Mouse (Mus musculus): ENCODE data around the gene Arhgap17. TPM values are rescaled to one million over a fixed set of nuclear protein-coding genes. Genes with fewer than 3 reads are reported as not detected.

Arhgap17 gene
- polyA plus RNA-seq, 1 experiment from 2014 or later, result 16.2 TPM

- Histone ChIP-seq H3K36me3 (no peaks in the 10 kb centered on the region), H3K4me2 (no peak overlapping the region), H3K9me3 (no peaks in the 10 kb centered on the region), H3K27ac (no peak overlapping the region), H3K9ac (no peak overlapping the region), H3K27me3 (replicated peaks) (no peaks in the 10 kb centered on the region), H3K4me3 (replicated peaks) (no peak overlapping the region), H3K4me1 (no peaks in the 10 kb centered on the region)
- peak; percentile 85; the same call in 1 of the 2 replicates for ATAC-seq (ENCODE audit: insufficient read depth, low FRiP score, low read depth)
- WGBS, result 68% methylated on average over 5 of the region's 5 CpGs
Measured at GRCm38 (mm10) chr7:123353879-123354278, 15.8 kb downstream of the Arhgap17 start.

GRCm38 (mm10) chr7:123353081-123353480 lies 16.6 kb downstream of the Arhgap17 start:
- no peak overlapping the region for H3K9ac ChIP-seq
- no peaks in the 10 kb centered on the region for H3K4me1 ChIP-seq
- no peak for ATAC-seq (ENCODE audit: insufficient read depth, low FRiP score, low read depth)
- 93% methylated on average over 4 of the region's 4 CpGs for WGBS
- H3K4me2 ChIP-seq, result no peak overlapping the region
- H3K4me3 ChIP-seq (replicated peaks), result no peak overlapping the region
- no peaks in the 10 kb centered on the region for H3K36me3 ChIP-seq
- H3K27ac ChIP-seq, result no peak overlapping the region
- H3K27me3 ChIP-seq (replicated peaks), result no peaks in the 10 kb centered on the region
- H3K9me3 ChIP-seq, result no peaks in the 10 kb centered on the region

GRCm38 (mm10) chr7:123350243-123350642 lies 19.5 kb downstream of the Arhgap17 start:
- Histone ChIP-seq H3K36me3 (no peaks in the 10 kb centered on the region), H3K4me3 (replicated peaks) (no peak overlapping the region), H3K27me3 (replicated peaks) (no peaks in the 10 kb centered on the region), H3K4me1 (no peaks in the 10 kb centered on the region), H3K9ac (no peak overlapping the region), H3K9me3 (no peaks in the 10 kb centered on the region), H3K4me2 (no peak overlapping the region), H3K27ac (no peak overlapping the region)
- WGBS, result 57% methylated on average over 2 of the region's 2 CpGs
- no peak for ATAC-seq (ENCODE audit: insufficient read depth, low FRiP score, low read depth)

GRCm38 (mm10) chr7:123349813-123350212 lies 19.9 kb downstream of the Arhgap17 start:
- no peak overlapping the region for H3K4me2 ChIP-seq
- no peak overlapping the region for H3K27ac ChIP-seq
- no peak overlapping the region for H3K4me3 ChIP-seq (replicated peaks)
- H3K4me1 ChIP-seq, result no peaks in the 10 kb centered on the region
- WGBS, result 72% methylated on average over 11 of the region's 11 CpGs
- H3K9me3 ChIP-seq, result no peaks in the 10 kb centered on the region
- no peaks in the 10 kb centered on the region for H3K27me3 ChIP-seq (replicated peaks)
- ATAC-seq (ENCODE audit: insufficient read depth, low FRiP score, low read depth), result no peak
- no peaks in the 10 kb centered on the region for H3K36me3 ChIP-seq
- H3K9ac ChIP-seq, result no peak overlapping the region

GRCm38 (mm10) chr7:123346631-123347290 lies 23.0 kb downstream of the Arhgap17 start:
- ATAC-seq (ENCODE audit: insufficient read depth, low FRiP score, low read depth), result peak; percentile 16; the same call in 1 of the 2 replicates
- H3K27me3 ChIP-seq (replicated peaks), result no peaks in the 10 kb centered on the region
- H3K36me3 ChIP-seq, result no peaks in the 10 kb centered on the region
- no peak overlapping the region for H3K4me3 ChIP-seq (replicated peaks)
- no peaks in the 10 kb centered on the region for H3K4me1 ChIP-seq
- no peak overlapping the region for H3K4me2 ChIP-seq
- 0 out of 2 replicates have a peak overlapping the region, but pooled peaks have one; percentile 4 for H3K27ac ChIP-seq
- H3K9me3 ChIP-seq, result no peaks in the 10 kb centered on the region
- H3K9ac ChIP-seq, result no peak overlapping the region
- 60% methylated on average over 7 of the region's 7 CpGs for WGBS

GRCm38 (mm10) chr7:123345041-123345544 lies 24.6 kb downstream of the Arhgap17 start:
- peaks cover 4% of the 10 kb centered on the region; the same call in 1 of the 2 replicates for H3K4me1 ChIP-seq
- H3K4me2 ChIP-seq, result no peak overlapping the region
- no peaks in the 10 kb centered on the region for H3K27me3 ChIP-seq (replicated peaks)
- whole genome bisulfite sequencing, result 73% methylated on average over 3 of the region's 3 CpGs
- no peaks in the 10 kb centered on the region for H3K36me3 ChIP-seq
- no peak overlapping the region for H3K27ac ChIP-seq
- H3K4me3 ChIP-seq (replicated peaks), result no peak overlapping the region
- no peaks in the 10 kb centered on the region for H3K9me3 ChIP-seq
- no peak for ATAC-seq (ENCODE audit: insufficient read depth, low FRiP score, low read depth)
- H3K9ac ChIP-seq, result no peak overlapping the region

- ATAC-seq (ENCODE audit: insufficient read depth, low FRiP score, low read depth), result no peak
- Histone ChIP-seq H3K9me3 (no peaks in the 10 kb centered on the region), H3K27ac (no peak overlapping the region), H3K4me2 (no peak overlapping the region), H3K4me1 (peaks cover 4% of the 10 kb centered on the region; the same call in 1 of the 2 replicates), H3K36me3 (no peaks in the 10 kb centered on the region), H3K4me3 (replicated peaks) (no peak overlapping the region), H3K27me3 (replicated peaks) (no peaks in the 10 kb centered on the region), H3K9ac (no peak overlapping the region)
- 86% methylated on average over 5 of the region's 5 CpGs for WGBS
Measured at GRCm38 (mm10) chr7:123344079-123344780, 25.5 kb downstream of the Arhgap17 start.

- Histone ChIP-seq H3K9ac (no peak overlapping the region), H3K27me3 (replicated peaks) (no peaks in the 10 kb centered on the region), H3K4me1 (peaks cover 4% of the 10 kb centered on the region; the same call in 1 of the 2 replicates), H3K27ac (no peak overlapping the region), H3K4me3 (replicated peaks) (no peak overlapping the region), H3K36me3 (no peaks in the 10 kb centered on the region), H3K4me2 (no peak overlapping the region), H3K9me3 (no peaks in the 10 kb centered on the region)
- ATAC-seq (ENCODE audit: insufficient read depth, low FRiP score, low read depth), result no peak
- 51% methylated on average over 5 of the region's 5 CpGs for WGBS
Measured at GRCm38 (mm10) chr7:123341896-123342295, 27.8 kb downstream of the Arhgap17 start.

GRCm38 (mm10) chr7:123338351-123338750 lies 31.4 kb downstream of the Arhgap17 start:
- WGBS, result 60% methylated on average over 8 of the region's 8 CpGs
- Histone ChIP-seq H3K36me3 (no peaks in the 10 kb centered on the region), H3K27me3 (replicated peaks) (no peaks in the 10 kb centered on the region), H3K9me3 (no peaks in the 10 kb centered on the region), H3K4me2 (no peak overlapping the region), H3K27ac (no peak overlapping the region), H3K9ac (no peak overlapping the region), H3K4me3 (replicated peaks) (no peak overlapping the region), H3K4me1 (peaks cover 4% of the 10 kb centered on the region; the same call in 1 of the 2 replicates)
- no peak for ATAC-seq (ENCODE audit: insufficient read depth, low FRiP score, low read depth)

GRCm38 (mm10) chr7:123336322-123336721 lies 33.4 kb downstream of the Arhgap17 start:
- Histone ChIP-seq H3K9me3 (no peaks in the 10 kb centered on the region), H3K4me3 (replicated peaks) (no peak overlapping the region), H3K4me2 (no peak overlapping the region), H3K36me3 (no peaks in the 10 kb centered on the region), H3K9ac (no peak overlapping the region), H3K27me3 (replicated peaks) (no peaks in the 10 kb centered on the region), H3K4me1 (peaks cover 4% of the 10 kb centered on the region; the same call in 1 of the 2 replicates), H3K27ac (peak overlapping the region; percentile 59)
- no peak for ATAC-seq (ENCODE audit: insufficient read depth, low FRiP score, low read depth)
- 77% methylated on average over 1 of the region's 1 CpGs for WGBS

- H3K27me3 ChIP-seq (replicated peaks), result no peaks in the 10 kb centered on the region
- H3K9ac ChIP-seq, result no peak overlapping the region
- 85% methylated on average over 9 of the region's 9 CpGs for WGBS
- H3K4me3 ChIP-seq (replicated peaks), result no peak overlapping the region
- no peaks in the 10 kb centered on the region for H3K9me3 ChIP-seq
- no peak for ATAC-seq (ENCODE audit: insufficient read depth, low FRiP score, low read depth)
- no peaks in the 10 kb centered on the region for H3K4me1 ChIP-seq
- H3K4me2 ChIP-seq, result no peak overlapping the region
- H3K27ac ChIP-seq, result no peak overlapping the region
- H3K36me3 ChIP-seq, result no peaks in the 10 kb centered on the region
Measured at GRCm38 (mm10) chr7:123330506-123330905, 39.2 kb downstream of the Arhgap17 start.

GRCm38 (mm10) chr7:123327909-123328308 lies 41.8 kb downstream of the Arhgap17 start:
- Histone ChIP-seq H3K9me3 (no peaks in the 10 kb centered on the region), H3K27ac (no peak overlapping the region), H3K4me1 (no peaks in the 10 kb centered on the region), H3K36me3 (no peaks in the 10 kb centered on the region; the same call in 1 of the 2 replicates), H3K4me3 (replicated peaks) (no peak overlapping the region), H3K9ac (no peak overlapping the region), H3K27me3 (replicated peaks) (no peaks in the 10 kb centered on the region), H3K4me2 (no peak overlapping the region)
- ATAC-seq (ENCODE audit: insufficient read depth, low FRiP score, low read depth), result no peak
- 84% methylated on average over 4 of the region's 4 CpGs for WGBS

Data from stomach, embryonic 15.5 days (tissue).